Mouse (Mus musculus): Measurements from ENCODE around the gene Slc22a22. TPM values are rescaled to one million over a fixed set of nuclear protein-coding genes. Genes with fewer than 3 reads are reported as not detected.

The Slc22a22 gene
- polyA plus RNA-seq, 1 experiment from 2014 or later = not detected

- H3K36me3 ChIP-seq (ENCODE audit: control insufficient read depth, insufficient read depth, low read length) = no peaks in the 10 kb centered on the region
- DNase-seq (ENCODE audit: low spot score) = no peak
- H3K9ac ChIP-seq (ENCODE audit: low read length) = no peak overlapping the region
- H3K9me3 ChIP-seq (ENCODE audit: control insufficient read depth, low read length) = no peaks in the 10 kb centered on the region
- no peak for ATAC-seq (ENCODE audit: insufficient number of reproducible peaks, low FRiP score, low TSS enrichment, low read depth)
- no peaks in the 10 kb centered on the region for H3K4me1 ChIP-seq (ENCODE audit: control insufficient read depth, insufficient read depth, low read length)
- H3K27ac ChIP-seq (replicated peaks; ENCODE audit: low read depth, low read length) = no peak overlapping the region
- no peak overlapping the region for H3K4me2 ChIP-seq (ENCODE audit: low read depth, severe bottlenecking)
- no peaks in the 10 kb centered on the region for H3K27me3 ChIP-seq (ENCODE audit: control insufficient read depth, insufficient read depth, low read length)
- WGBS = 76% methylated on average over 2 of the region's 2 CpGs
- no peak overlapping the region for H3K4me3 ChIP-seq (ENCODE audit: low read depth, low read length)
These were observed 42.6 kb downstream of the Slc22a22 start for GRCm38 (mm10) chr15:57434710-57435404.

GRCm38 (mm10) chr15:57408498-57408897 lies 68.9 kb downstream of the Slc22a22 start:
- no peak overlapping the region for H3K9ac ChIP-seq (ENCODE audit: low read length)
- H3K4me3 ChIP-seq (ENCODE audit: low read depth, low read length) = no peak overlapping the region
- WGBS = 43% methylated on average over 2 of the region's 2 CpGs
- no peaks in the 10 kb centered on the region for H3K9me3 ChIP-seq (ENCODE audit: control insufficient read depth, low read length)
- H3K36me3 ChIP-seq (ENCODE audit: control insufficient read depth, insufficient read depth, low read length) = no peaks in the 10 kb centered on the region
- ATAC-seq (ENCODE audit: insufficient number of reproducible peaks, low FRiP score, low TSS enrichment, low read depth) (no peak), DNase-seq (ENCODE audit: low spot score) (peak; percentile 27)
- H3K27ac ChIP-seq (replicated peaks; ENCODE audit: low read depth, low read length) = no peak overlapping the region
- H3K4me2 ChIP-seq (ENCODE audit: low read depth, severe bottlenecking) = no peak overlapping the region
- H3K4me1 ChIP-seq (ENCODE audit: control insufficient read depth, insufficient read depth, low read length) = no peaks in the 10 kb centered on the region
- H3K27me3 ChIP-seq (ENCODE audit: control insufficient read depth, insufficient read depth, low read length) = no peaks in the 10 kb centered on the region

GRCm38 (mm10) chr15:57398439-57399148 lies 78.8 kb downstream of the Slc22a22 start:
- no peak overlapping the region for H3K4me2 ChIP-seq (ENCODE audit: low read depth, severe bottlenecking)
- no peak for DNase-seq (ENCODE audit: low spot score)
- H3K4me1 ChIP-seq (ENCODE audit: control insufficient read depth, insufficient read depth, low read length) = no peaks in the 10 kb centered on the region
- no peak overlapping the region for H3K27ac ChIP-seq (replicated peaks; ENCODE audit: low read depth, low read length)
- H3K36me3 ChIP-seq (ENCODE audit: control insufficient read depth, insufficient read depth, low read length) = no peaks in the 10 kb centered on the region
- H3K9ac ChIP-seq (ENCODE audit: low read length) = no peak overlapping the region
- H3K9me3 ChIP-seq (ENCODE audit: control insufficient read depth, low read length) = no peaks in the 10 kb centered on the region
- H3K27me3 ChIP-seq (ENCODE audit: control insufficient read depth, insufficient read depth, low read length) = no peaks in the 10 kb centered on the region
- H3K4me3 ChIP-seq (ENCODE audit: low read depth, low read length) = no peak overlapping the region
- ATAC-seq (ENCODE audit: insufficient number of reproducible peaks, low FRiP score, low TSS enrichment, low read depth) = 0 out of 2 replicates have a peak, but pooled peaks have one; percentile 21
- WGBS = 35% methylated on average over 3 of the region's 3 CpGs

GRCm38 (mm10) chr15:57394053-57394452 lies 83.4 kb downstream of the Slc22a22 start:
- no peaks in the 10 kb centered on the region for H3K27me3 ChIP-seq (ENCODE audit: control insufficient read depth, insufficient read depth, low read length)
- H3K27ac ChIP-seq (replicated peaks; ENCODE audit: low read depth, low read length) = no peak overlapping the region
- no peak overlapping the region for H3K4me3 ChIP-seq (ENCODE audit: low read depth, low read length)
- no peak for ATAC-seq (ENCODE audit: insufficient number of reproducible peaks, low FRiP score, low TSS enrichment, low read depth)
- WGBS = 92% methylated on average over 4 of the region's 4 CpGs
- no peaks in the 10 kb centered on the region for H3K9me3 ChIP-seq (ENCODE audit: control insufficient read depth, low read length)
- DNase-seq (ENCODE audit: low spot score) = no peak
- H3K36me3 ChIP-seq (ENCODE audit: control insufficient read depth, insufficient read depth, low read length) = no peaks in the 10 kb centered on the region
- no peaks in the 10 kb centered on the region for H3K4me1 ChIP-seq (ENCODE audit: control insufficient read depth, insufficient read depth, low read length)
- no peak overlapping the region for H3K4me2 ChIP-seq (ENCODE audit: low read depth, severe bottlenecking)
- H3K9ac ChIP-seq (ENCODE audit: low read length) = no peak overlapping the region

- H3K9ac ChIP-seq (ENCODE audit: low read length) = no peak overlapping the region
- ATAC-seq (ENCODE audit: insufficient number of reproducible peaks, low FRiP score, low TSS enrichment, low read depth) (no peak), DNase-seq (ENCODE audit: low spot score) (no peak)
- no peaks in the 10 kb centered on the region for H3K36me3 ChIP-seq (ENCODE audit: control insufficient read depth, insufficient read depth, low read length)
- no peaks in the 10 kb centered on the region for H3K9me3 ChIP-seq (ENCODE audit: control insufficient read depth, low read length)
- H3K27ac ChIP-seq (replicated peaks; ENCODE audit: low read depth, low read length) = no peak overlapping the region
- WGBS = 83% methylated on average over 7 of the region's 7 CpGs
- H3K4me2 ChIP-seq (ENCODE audit: low read depth, severe bottlenecking) = no peak overlapping the region
- no peak overlapping the region for H3K4me3 ChIP-seq (ENCODE audit: low read depth, low read length)
- no peaks in the 10 kb centered on the region for H3K27me3 ChIP-seq (ENCODE audit: control insufficient read depth, insufficient read depth, low read length)
- H3K4me1 ChIP-seq (ENCODE audit: control insufficient read depth, insufficient read depth, low read length) = no peaks in the 10 kb centered on the region
These were observed 97.0 kb downstream of the Slc22a22 start for GRCm38 (mm10) chr15:57380381-57380780.

GRCm38 (mm10) chr15:57366446-57366845 lies 111.0 kb downstream of the Slc22a22 start:
- H3K9me3 ChIP-seq (ENCODE audit: control insufficient read depth, low read length) = no peaks in the 10 kb centered on the region
- H3K4me1 ChIP-seq (ENCODE audit: control insufficient read depth, insufficient read depth, low read length) = no peaks in the 10 kb centered on the region
- H3K4me2 ChIP-seq (ENCODE audit: low read depth, severe bottlenecking) = no peak overlapping the region
- ATAC-seq (ENCODE audit: insufficient number of reproducible peaks, low FRiP score, low TSS enrichment, low read depth) = no peak
- no peak overlapping the region for H3K9ac ChIP-seq (ENCODE audit: low read length)
- DNase-seq (ENCODE audit: low spot score) = peak; percentile 22
- no peaks in the 10 kb centered on the region for H3K36me3 ChIP-seq (ENCODE audit: control insufficient read depth, insufficient read depth, low read length)
- no peak overlapping the region for H3K27ac ChIP-seq (replicated peaks; ENCODE audit: low read depth, low read length)
- H3K27me3 ChIP-seq (ENCODE audit: control insufficient read depth, insufficient read depth, low read length) = no peaks in the 10 kb centered on the region
- no peak overlapping the region for H3K4me3 ChIP-seq (ENCODE audit: low read depth, low read length)
- WGBS = 13% methylated on average over 1 of the region's 1 CpGs

- WGBS = 74% methylated on average over 4 of the region's 4 CpGs
- Histone ChIP-seq H3K4me1 (ENCODE audit: control insufficient read depth, insufficient read depth, low read length) (no peaks in the 10 kb centered on the region), H3K9me3 (ENCODE audit: control insufficient read depth, low read length) (no peaks in the 10 kb centered on the region), H3K4me3 (ENCODE audit: low read depth, low read length) (no peak overlapping the region), H3K9ac (ENCODE audit: low read length) (no peak overlapping the region), H3K36me3 (ENCODE audit: control insufficient read depth, insufficient read depth, low read length) (no peaks in the 10 kb centered on the region), H3K4me2 (ENCODE audit: low read depth, severe bottlenecking) (no peak overlapping the region), H3K27ac (replicated peaks; ENCODE audit: low read depth, low read length) (no peak overlapping the region), H3K27me3 (ENCODE audit: control insufficient read depth, insufficient read depth, low read length) (no peaks in the 10 kb centered on the region)
- ATAC-seq (ENCODE audit: insufficient number of reproducible peaks, low FRiP score, low TSS enrichment, low read depth) = no peak
- no peak for DNase-seq (ENCODE audit: low spot score)
These were observed 122.1 kb downstream of the Slc22a22 start for GRCm38 (mm10) chr15:57355278-57355677.

- Histone ChIP-seq H3K4me3 (ENCODE audit: low read depth, low read length) (no peak overlapping the region), H3K4me1 (ENCODE audit: control insufficient read depth, insufficient read depth, low read length) (no peaks in the 10 kb centered on the region), H3K9ac (ENCODE audit: low read length) (no peak overlapping the region), H3K36me3 (ENCODE audit: control insufficient read depth, insufficient read depth, low read length) (no peaks in the 10 kb centered on the region), H3K4me2 (ENCODE audit: low read depth, severe bottlenecking) (no peak overlapping the region), H3K27ac (replicated peaks; ENCODE audit: low read depth, low read length) (no peak overlapping the region), H3K27me3 (ENCODE audit: control insufficient read depth, insufficient read depth, low read length) (no peaks in the 10 kb centered on the region), H3K9me3 (ENCODE audit: control insufficient read depth, low read length) (no peaks in the 10 kb centered on the region)
- WGBS = 69% methylated on average over 3 of the region's 3 CpGs
- DNase-seq (ENCODE audit: low spot score) (no peak), ATAC-seq (ENCODE audit: insufficient number of reproducible peaks, low FRiP score, low TSS enrichment, low read depth) (no peak)
These were observed 136.9 kb downstream of the Slc22a22 start for GRCm38 (mm10) chr15:57340499-57340898.
